15 mouse cellular contexts compared by ENCODE assay signal in genomic region chr1:136684481-136684880, GRCm38 (mm10). TPM values are rescaled to one million over a fixed set of nuclear protein-coding genes. Genes with fewer than 3 reads are reported as not detected.
DNase-seq lines count a peak whose midpoint lies in the region; ATAC-seq and TF ChIP-seq lines count a peak whose summit lies in the region.
"Had no signal": no experiment of that assay in that cellular context is flagged by ENCODE, and none has a peak within 500 bp of the region (broad histone marks: within the 10 kb centered on the region; RNA-seq: fewer than 3 reads in every experiment).

No protein-coding gene starts in this region.

- TF ChIP-seq CTCF in forebrain, postnatal 0 days (IDR thresholded peaks at IDR 0.05; ENCODE audit: low read depth), result no peak
- no peak for TF ChIP-seq CTCF in bone marrow, adult 2 months (IDR thresholded peaks at IDR 0.05; ENCODE audit: control insufficient read depth, insufficient read depth, low read length)
- no peak for TF ChIP-seq CTCF in midbrain, postnatal 0 days (IDR thresholded peaks at IDR 0.05)

- H3K27me3 ChIP-seq in forebrain, postnatal 0 days (ENCODE audit: insufficient read depth, low read length), result no peaks in the 10 kb centered on the region
- no peaks in the 10 kb centered on the region for H3K27me3 ChIP-seq in forebrain, embryonic 15.5 days
- H3K27me3 ChIP-seq in limb, embryonic 13.5 days, result no peaks in the 10 kb centered on the region
- no peaks in the 10 kb centered on the region for H3K27me3 ChIP-seq in limb, embryonic 10.5 days (ENCODE audit: low read depth, poor library complexity, severe bottlenecking)
- H3K27me3 ChIP-seq in midbrain, postnatal 0 days (ENCODE audit: insufficient read depth, low read length), result no peaks in the 10 kb centered on the region
- H3K27me3 ChIP-seq: forebrain, embryonic 13.5 days; stomach, embryonic 15.5 days had no signal

- ATAC-seq in forebrain, postnatal 0 days, result no peak
- no peak for ATAC-seq in forebrain, embryonic 15.5 days (replicated peaks)
- no peak for ATAC-seq in limb, embryonic 13.5 days (ENCODE audit: low FRiP score, low read depth)
- no peak for ATAC-seq in midbrain, postnatal 0 days (ENCODE audit: low FRiP score)
- ATAC-seq: forebrain, embryonic 13.5 days had no signal

- no peaks in the 10 kb centered on the region for H3K79me2 ChIP-seq in macrophage (ENCODE audit: inconsistent target)

- H3K9ac ChIP-seq in forebrain, postnatal 0 days, result no peak overlapping the region
- no peak overlapping the region for H3K9ac ChIP-seq in forebrain, embryonic 15.5 days (replicated peaks)
- H3K9ac ChIP-seq in limb, embryonic 13.5 days, result no peak overlapping the region
- no peak overlapping the region for H3K9ac ChIP-seq in midbrain, postnatal 0 days (replicated peaks; ENCODE audit: low read length, poor library complexity, severe bottlenecking)
- H3K9ac ChIP-seq: forebrain, embryonic 13.5 days; stomach, embryonic 15.5 days had no signal

- H3K36me3 ChIP-seq in forebrain, postnatal 0 days (ENCODE audit: insufficient read depth), result no peaks in the 10 kb centered on the region
- no peaks in the 10 kb centered on the region for H3K36me3 ChIP-seq in forebrain, embryonic 15.5 days
- H3K36me3 ChIP-seq in limb, embryonic 13.5 days, result no peaks in the 10 kb centered on the region
- no peaks in the 10 kb centered on the region for H3K36me3 ChIP-seq in limb, embryonic 10.5 days
- no peaks in the 10 kb centered on the region for H3K36me3 ChIP-seq in macrophage (ENCODE audit: inconsistent target)
- H3K36me3 ChIP-seq in midbrain, postnatal 0 days (ENCODE audit: insufficient read depth, low read length), result no peaks in the 10 kb centered on the region
- H3K36me3 ChIP-seq: stomach, embryonic 15.5 days had no signal

- 80% methylated on average over 5 of the region's 5 CpGs for WGBS in forebrain, postnatal 0 days
- 90% methylated on average over 5 of the region's 5 CpGs for WGBS in forebrain, embryonic 15.5 days
- WGBS in limb, embryonic 13.5 days, result 59% methylated on average over 5 of the region's 5 CpGs
- WGBS in limb, embryonic 10.5 days, result 80% methylated on average over 5 of the region's 5 CpGs
- 70% methylated on average over 5 of the region's 5 CpGs for WGBS in bone marrow, adult 2 months
- WGBS in macrophage (ENCODE audit: missing documents), result 92% methylated on average over 5 of the region's 5 CpGs
- WGBS in midbrain, postnatal 0 days, result 84% methylated on average over 5 of the region's 5 CpGs

- DNase-seq in forebrain, postnatal 0 days, result no peak
- DNase-seq in limb, embryonic 10.5 days (ENCODE audit: low spot score), result no peak
- DNase-seq in right cerebral cortex, adult 18-20 months, result no peak
- no peak for DNase-seq in midbrain, postnatal 0 days (ENCODE audit: low spot score)
- DNase-seq: adrenal gland, adult 8-10 months; cerebellum, adult 9-11 months; kidney, adult 18-20 months had no signal

- H3K27ac ChIP-seq in forebrain, postnatal 0 days (ENCODE audit: low read depth, low read length), result 0 out of 2 replicates have a peak overlapping the region, but pooled peaks have one; percentile 15
- H3K27ac ChIP-seq in forebrain, embryonic 15.5 days (replicated peaks), result no peak overlapping the region
- peak overlapping the region; percentile 80; the same call in 1 of the 2 replicates for H3K27ac ChIP-seq in limb, embryonic 13.5 days
- H3K27ac ChIP-seq in limb, embryonic 10.5 days, result no peak overlapping the region
- H3K27ac ChIP-seq in bone marrow, adult 2 months (ENCODE audit: control insufficient read depth, insufficient read depth, low read depth, low read length, poor library complexity), result peak overlapping the region; percentile 2; the same call in 1 of the 2 replicates
- peak overlapping the region; percentile 85 for H3K27ac ChIP-seq in macrophage
- no peak overlapping the region for H3K27ac ChIP-seq in midbrain, postnatal 0 days (ENCODE audit: low read depth, low read length)
- H3K27ac ChIP-seq: forebrain, embryonic 13.5 days; liver, embryonic 14.5 days had no signal

- H3K9me3 ChIP-seq in forebrain, postnatal 0 days (ENCODE audit: low read length), result no peaks in the 10 kb centered on the region
- H3K9me3 ChIP-seq in forebrain, embryonic 15.5 days, result no peaks in the 10 kb centered on the region
- no peaks in the 10 kb centered on the region for H3K9me3 ChIP-seq in limb, embryonic 13.5 days
- no peaks in the 10 kb centered on the region for H3K9me3 ChIP-seq in limb, embryonic 10.5 days (replicated peaks)
- H3K9me3 ChIP-seq in midbrain, postnatal 0 days (ENCODE audit: low read length), result no peaks in the 10 kb centered on the region
- H3K9me3 ChIP-seq: forebrain, embryonic 13.5 days; megakaryocyte, embryonic 14.5 days; stomach, embryonic 15.5 days had no signal

- no peak for TF ChIP-seq POLR2A in bone marrow, adult 2 months (IDR thresholded peaks at IDR 0.05; ENCODE audit: borderline replicate concordance, control insufficient read depth, low read depth, low read length)

- no peak overlapping the region for H3K4me3 ChIP-seq in forebrain, postnatal 0 days (ENCODE audit: low read depth, low read length)
- H3K4me3 ChIP-seq in forebrain, embryonic 15.5 days, result no peak overlapping the region
- no peak overlapping the region for H3K4me3 ChIP-seq in limb, embryonic 13.5 days
- no peak overlapping the region for H3K4me3 ChIP-seq in limb, embryonic 10.5 days
- no peak overlapping the region for H3K4me3 ChIP-seq in bone marrow, adult 2 months (replicated peaks; ENCODE audit: control insufficient read depth, low read depth, low read length)
- no peak overlapping the region for H3K4me3 ChIP-seq in macrophage (ENCODE audit: inconsistent target)
- no peak overlapping the region for H3K4me3 ChIP-seq in midbrain, postnatal 0 days (ENCODE audit: low read depth, low read length)
- H3K4me3 ChIP-seq: forebrain, embryonic 13.5 days; stomach, embryonic 15.5 days had no signal

- H3K4me1 ChIP-seq in forebrain, postnatal 0 days (ENCODE audit: insufficient read depth), result no peaks in the 10 kb centered on the region
- no peaks in the 10 kb centered on the region for H3K4me1 ChIP-seq in forebrain, embryonic 15.5 days
- H3K4me1 ChIP-seq in limb, embryonic 13.5 days, result peaks cover 31% of the 10 kb centered on the region
- H3K4me1 ChIP-seq in limb, embryonic 10.5 days, result peaks cover 31% of the 10 kb centered on the region
- peaks cover 1% of the 10 kb centered on the region; the same call in 1 of the 2 replicates for H3K4me1 ChIP-seq in bone marrow, adult 2 months (ENCODE audit: control insufficient read depth, insufficient read depth, low read length)
- H3K4me1 ChIP-seq in midbrain, postnatal 0 days (ENCODE audit: insufficient read depth, low read length), result no peaks in the 10 kb centered on the region
- H3K4me1 ChIP-seq: forebrain, embryonic 13.5 days had no signal

- H3K4me2 ChIP-seq in forebrain, postnatal 0 days (ENCODE audit: low read depth), result no peak overlapping the region
- H3K4me2 ChIP-seq in forebrain, embryonic 15.5 days (replicated peaks), result no peak overlapping the region
- no peak overlapping the region for H3K4me2 ChIP-seq in limb, embryonic 13.5 days (replicated peaks)
- no peak overlapping the region for H3K4me2 ChIP-seq in midbrain, postnatal 0 days (ENCODE audit: low read depth, low read length, poor library complexity, severe bottlenecking)
- H3K4me2 ChIP-seq: forebrain, embryonic 13.5 days had no signal

RNA-seq across cellular contexts. Expression of gene Zfp281, which starts 59.8 kb away (rescaled TPM):
- total RNA-seq in forebrain, postnatal 0 days (2014; rRNA removed), result 37.2 and 43.6 TPM in 2 replicates
- polyA plus RNA-seq in forebrain, postnatal 0 days (2015; fragmentation: Nextera tagmentation; extraction: Ambion mirVana), result 23.5 and 23.7 TPM in 2 replicates
- 27.9 and 29.2 TPM in 2 replicates for polyA plus RNA-seq in forebrain, embryonic 15.5 days (2015; fragmentation: Nextera tagmentation; extraction: Ambion mirVana)
- polyA plus RNA-seq in limb, embryonic 13.5 days (2015; fragmentation: Nextera tagmentation; extraction: Ambion mirVana), result 26.2 and 27.3 TPM in 2 replicates
- polyA plus RNA-seq in limb, embryonic 10.5 days (2016; fragmentation: Nextera tagmentation; extraction: Ambion mirVana), result 31.2 and 32.4 TPM in 2 replicates
- polyA plus RNA-seq in bone marrow, adult 2 months (2011; ENCODE audit: insufficient read depth, insufficient read length, low replicate concordance, missing spikeins), result 3.0 and 7.9 TPM in 2 replicates
- total RNA-seq in macrophage (2018; cell fraction: chromatin; rRNA removed), result 10 to 100 TPM; 13.6 to 90.2 (median 34.1) TPM
- 10 to 100 TPM; 15.8 to 44.6 (median 30.6) TPM for total RNA-seq in macrophage (2018; cell fraction: cytosol; rRNA removed)
- 100 to 1,000 TPM in 2 of 26 experiments, 10 to 100 TPM in 24; 13.8 to 122 (median 47.2) TPM for total RNA-seq in macrophage (2018; cell fraction: nucleus; rRNA removed)
- 14.0 to 16.7 TPM (median 15.5 TPM) in 3 replicates for polyA plus RNA-seq in macrophage (2018)
- total RNA-seq in midbrain, postnatal 0 days (2014; rRNA removed), result 31.2 and 35.5 TPM in 2 replicates
- polyA plus RNA-seq in midbrain, postnatal 0 days (2015; fragmentation: Nextera tagmentation; extraction: Ambion mirVana), result 19.0 and 22.1 TPM in 2 replicates

Comparison
In these comparisons a context has a peak if more than half of its experiments do, and no peak if none do; other contexts are left out.
1. H3K27ac ChIP-seq: peak in forebrain, postnatal 0 days (single experiment), limb, embryonic 13.5 days (single experiment), bone marrow, adult 2 months (single experiment) and macrophage (single experiment); none in forebrain, embryonic 15.5 days (single experiment), limb, embryonic 10.5 days (single experiment) and midbrain, postnatal 0 days (single experiment).